Mouse (Mus musculus) cerebellum, adult 2 months (tissue): ENCODE measurements around the gene Bcas3.

Experiments used
- CTCF ChIP-seq: fragments of 200-500 bp; IDR thresholded peaks from 2 replicates; pipeline ENCODE4 v1.5.1; 2011; ENCODE audit warnings: low read depth, mild to moderate bottlenecking, control low read depth, low read length, moderate library complexity, borderline replicate concordance; ENCODE audit not compliant: insufficient read depth
- POLR2A ChIP-seq: fragments of 200-500 bp; IDR thresholded peaks from 2 replicates; pipeline ENCODE4 v1.6.1; 2011; ENCODE audit warnings: low read length, control low read depth, borderline replicate concordance; ENCODE audit not compliant: insufficient read depth

- TF ChIP-seq CTCF (peak; percentile 51; the same call in 1 of the 2 replicates), POLR2A (no peak)
Observed at GRCm38 (mm10) chr11:85843347-85843692, 490.4 kb downstream of the Bcas3 start.
